Mouse (Mus musculus): ENCODE measurements around the gene Rnh1. TPM values are rescaled to one million over a fixed set of nuclear protein-coding genes. Genes with fewer than 3 reads are reported as not detected.

The Rnh1 gene
- total and polyA plus RNA-seq, 3 experiments = 84.7 to 133 (median 95.5) TPM

DNA sequence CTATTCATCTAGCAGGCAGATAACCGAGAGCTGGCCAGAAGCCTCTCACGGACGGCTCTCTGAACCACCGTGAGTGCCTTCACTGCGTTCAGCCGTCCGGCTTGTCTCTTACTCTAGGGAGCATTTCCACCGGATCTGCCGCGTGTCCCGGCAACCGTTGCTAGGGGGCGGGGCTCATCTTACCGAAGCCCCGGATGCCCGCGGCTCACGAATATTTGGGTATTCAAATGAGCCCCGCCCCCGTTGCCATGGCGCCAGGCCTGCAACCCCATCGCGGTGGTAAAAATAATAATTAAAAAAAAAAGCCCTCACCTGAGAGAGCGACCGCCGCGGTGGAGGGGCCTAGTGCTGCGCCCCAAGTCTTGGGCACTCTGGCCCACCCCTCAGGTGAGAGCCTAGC, 22.2 kb upstream of the Rnh1 start:
- dilution Hi-C loops (cut with MboI; ENCODE audit: extremely low pct_ligation_motif_present, extremely low pct_unique_long_range_greater_than_20kb, low sequenced_read_pairs) (no loop called here), in situ Hi-C loops (cut with MboI; ENCODE audit: low pct_ligation_motif_present, low pct_unique_long_range_greater_than_20kb, low sequenced_read_pairs) (no loop called here)
- TF ChIP-seq ELF1 (IDR thresholded peaks at IDR 0.05; ENCODE audit: low read depth, low read length) (peak; percentile 59; the same call in 1 of the 2 replicates), SIN3A (IDR thresholded peaks at IDR 0.05; ENCODE audit: low read length) (peak; percentile 85; the same call in 1 of the 2 replicates), ZNF384 (IDR thresholded peaks at IDR 0.05; ENCODE audit: low read depth, low read length) (peak; percentile 52), MXI1 (IDR thresholded peaks at IDR 0.05; ENCODE audit: low read depth, low read length) (peak; percentile 99), GABPA (IDR thresholded peaks at IDR 0.05; ENCODE audit: insufficient replicate concordance, low read depth, low read length) (no peak), POLR2A (IDR thresholded peaks at IDR 0.05; ENCODE audit: low read depth, low read length) (peak; percentile 30; the same call in 1 of the 2 replicates), HCFC1 (IDR thresholded peaks at IDR 0.05; ENCODE audit: low read depth, low read length) (peak; percentile 12; the same call in 1 of the 2 replicates), CHD1 (IDR thresholded peaks at IDR 0.05; ENCODE audit: low read depth, low read length) (no peak)
- peak overlapping the region; percentile 68 to 87 (median 85) for H3K4me3 ChIP-seq (replicated peaks in 1 of 3; ENCODE audit: low read depth in 2 of 3, low read length in 2 of 3, poor library complexity in 1 of 3)
- no peaks in the 10 kb centered on the region for H3K27me3 ChIP-seq (replicated peaks)
- H3K36me3 ChIP-seq (replicated peaks in 1 of 2; ENCODE audit: control insufficient read depth in 1 of 2, insufficient read depth in 1 of 2, low read length in 1 of 2) = peaks cover 25 to 27% of the 10 kb centered on the region in 2 experiments
- H3K9ac ChIP-seq (ENCODE audit: insufficient read depth, low read depth) = peak overlapping the region; percentile 56
- DNase-seq (ENCODE audit: extremely low read depth) = peak; percentile 96
- H3K79me2 ChIP-seq (replicated peaks; ENCODE audit: control insufficient read depth, extremely low read depth, insufficient read depth, poor library complexity, severe bottlenecking) = no peaks in the 10 kb centered on the region
- no peaks in the 10 kb centered on the region for H3K9me3 ChIP-seq (replicated peaks; ENCODE audit: low read length)
- no peak overlapping the region for H3K27ac ChIP-seq (ENCODE audit: insufficient read depth, low read depth)
- H3K4me2 ChIP-seq (ENCODE audit: insufficient read depth, low read depth, poor library complexity, severe bottlenecking) = peak overlapping the region; percentile 86
- peaks cover 6 to 18% of the 10 kb centered on the region in 2 experiments for H3K4me1 ChIP-seq (ENCODE audit: control insufficient read depth in 1 of 2, insufficient read depth in 2 of 2)

GRCm38 (mm10) chr7:141194409-141194808, 21.8 kb upstream of the Rnh1 start:
- Histone ChIP-seq H3K4me1 (ENCODE audit: control insufficient read depth in 1 of 2, insufficient read depth in 2 of 2) (peaks cover 6 to 18% of the 10 kb centered on the region in 2 experiments), H3K27ac (ENCODE audit: insufficient read depth, low read depth) (peak overlapping the region; percentile 8; the same call in 1 of the 2 replicates), H3K4me3 (replicated peaks in 1 of 3; ENCODE audit: low read depth in 2 of 3, low read length in 2 of 3, poor library complexity in 1 of 3) (peak overlapping the region; percentile 68 to 87 (median 85)), H3K27me3 (replicated peaks) (no peaks in the 10 kb centered on the region), H3K9ac (ENCODE audit: insufficient read depth, low read depth) (peak overlapping the region; percentile 56), H3K4me2 (ENCODE audit: insufficient read depth, low read depth, poor library complexity, severe bottlenecking) (peak overlapping the region; percentile 86), H3K9me3 (replicated peaks; ENCODE audit: low read length) (no peaks in the 10 kb centered on the region), H3K79me2 (replicated peaks; ENCODE audit: control insufficient read depth, extremely low read depth, insufficient read depth, poor library complexity, severe bottlenecking) (no peaks in the 10 kb centered on the region), H3K36me3 (replicated peaks in 1 of 2; ENCODE audit: control insufficient read depth in 1 of 2, insufficient read depth in 1 of 2, low read length in 1 of 2) (peaks cover 28 to 32% of the 10 kb centered on the region in 2 experiments)
- no peak for TF ChIP-seq JUN (IDR thresholded peaks at IDR 0.05; ENCODE audit: insufficient read depth, low read depth, low read length)
- in situ Hi-C loops (cut with MboI; ENCODE audit: low pct_ligation_motif_present, low pct_unique_long_range_greater_than_20kb, low sequenced_read_pairs) = no loop called here
- no peak for DNase-seq (ENCODE audit: extremely low read depth)
- dilution Hi-C loops (cut with MboI; ENCODE audit: extremely low pct_ligation_motif_present, extremely low pct_unique_long_range_greater_than_20kb, low sequenced_read_pairs) = no loop called here

DNA sequence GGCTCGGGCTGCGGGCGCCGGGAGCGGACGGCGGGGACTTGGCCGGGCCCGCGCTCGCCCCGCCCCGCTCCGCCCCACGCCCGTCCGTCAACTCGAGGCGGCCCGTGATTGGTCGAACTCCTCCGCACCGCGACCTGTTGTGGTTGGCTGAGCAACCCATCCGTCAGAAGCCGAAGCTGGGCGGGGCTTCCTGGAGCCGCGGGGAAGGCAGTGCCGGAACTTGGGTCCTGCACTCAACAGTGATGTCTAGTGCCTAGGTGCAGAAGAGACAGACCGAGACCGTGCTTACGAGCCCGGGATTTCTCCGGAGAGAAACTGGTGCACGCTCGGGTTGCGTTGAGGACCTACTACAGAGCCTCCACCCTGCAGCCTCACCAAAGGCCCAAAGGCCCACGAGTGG, 21.3 kb upstream of the Rnh1 start, which contains the start of the genes Hras and Lrrc56:
Gene Hras, minus strand, starts transcription at position 58 of the 400 bp plus-strand sequence.
Gene Lrrc56, plus strand, starts transcription at position 210 of the 400 bp plus-strand sequence.
- H3K36me3 ChIP-seq (replicated peaks in 1 of 2; ENCODE audit: control insufficient read depth in 1 of 2, insufficient read depth in 1 of 2, low read length in 1 of 2) = peaks cover 31 to 36% of the 10 kb centered on the region in 2 experiments
- TF ChIP-seq ZMIZ1 (IDR thresholded peaks at IDR 0.05; ENCODE audit: low read depth, low read length) (peak; percentile 78), IRF4 (IDR thresholded peaks at IDR 0.05; ENCODE audit: low read depth, low read length) (0 out of 2 replicates have a peak, but pooled peaks have one; percentile 20), TBP (conservative IDR thresholded peaks at IDR 0.05; ENCODE audit: low read depth, low read length) (no peak), ZC3H11A (IDR thresholded peaks at IDR 0.05; ENCODE audit: low read depth, low read length) (no peak), ELF1 (IDR thresholded peaks at IDR 0.05; ENCODE audit: low read depth, low read length) (peak; percentile 90), CHD2 (IDR thresholded peaks at IDR 0.05; ENCODE audit: low read length) (peak; percentile 89), GABPA (IDR thresholded peaks at IDR 0.05; ENCODE audit: insufficient replicate concordance, low read depth, low read length) (no peak), MYC (IDR thresholded peaks at IDR 0.05; ENCODE audit: low read depth, low read length) (no peak), MAX (IDR thresholded peaks at IDR 0.05; ENCODE audit: low read length) (peak; percentile 56), TCF12 (IDR thresholded peaks at IDR 0.05; ENCODE audit: low read depth, low read length) (peak; percentile 78), RAD21 (IDR thresholded peaks at IDR 0.05; ENCODE audit: low read depth, low read length) (no peak), UBTF (IDR thresholded peaks at IDR 0.05; ENCODE audit: low read depth, low read length) (peak; percentile 14; the same call in 1 of the 2 replicates), HCFC1 (IDR thresholded peaks at IDR 0.05; ENCODE audit: low read depth, low read length) (peak; percentile 64; the same call in 1 of the 2 replicates), MAZ (IDR thresholded peaks at IDR 0.05; ENCODE audit: low read depth, low read length) (0 out of 2 replicates have a peak, but pooled peaks have one; percentile 48), POLR2AphosphoS2 (IDR thresholded peaks at IDR 0.05; ENCODE audit: low read depth, low read length) (peak; percentile 60; the same call in 1 of the 2 replicates), ZKSCAN1 (IDR thresholded peaks at IDR 0.05; ENCODE audit: borderline replicate concordance, low read depth, low read length) (no peak), EP300 (IDR thresholded peaks at IDR 0.05; ENCODE audit: low read length) (no peak), JUN (IDR thresholded peaks at IDR 0.05; ENCODE audit: insufficient read depth, low read depth, low read length) (no peak), ZNF384 (IDR thresholded peaks at IDR 0.05; ENCODE audit: low read depth, low read length) (0 out of 2 replicates have a peak, but pooled peaks have one; percentile 11), CHD1 (IDR thresholded peaks at IDR 0.05; ENCODE audit: low read depth, low read length) (no peak)

More for the DNA sequence above, 21.3 kb upstream of the Rnh1 start, which contains the start of the genes Hras and Lrrc56:
- H3K4me2 ChIP-seq (ENCODE audit: insufficient read depth, low read depth, poor library complexity, severe bottlenecking) = peak within 1 kb of the TSS; percentile 86
- in situ Hi-C loops (cut with MboI; ENCODE audit: low pct_ligation_motif_present, low pct_unique_long_range_greater_than_20kb, low sequenced_read_pairs) (no loop called here), dilution Hi-C loops (cut with MboI; ENCODE audit: extremely low pct_ligation_motif_present, extremely low pct_unique_long_range_greater_than_20kb, low sequenced_read_pairs) (no loop called here)
- DNase-seq (ENCODE audit: extremely low read depth) = peak; percentile 98
- no peaks in the 10 kb centered on the region for H3K79me2 ChIP-seq (replicated peaks; ENCODE audit: control insufficient read depth, extremely low read depth, insufficient read depth, poor library complexity, severe bottlenecking)
- peak within 1 kb of the TSS; percentile 85 to 87 (median 87) for H3K4me3 ChIP-seq (replicated peaks in 1 of 3; ENCODE audit: low read depth in 2 of 3, low read length in 2 of 3, poor library complexity in 1 of 3)
- peak within 1 kb of the TSS; percentile 79 for H3K9ac ChIP-seq (ENCODE audit: insufficient read depth, low read depth)
- H3K27me3 ChIP-seq (replicated peaks) = no peaks in the 10 kb centered on the region
- H3K27ac ChIP-seq (ENCODE audit: insufficient read depth, low read depth) = peak within 1 kb of the TSS; percentile 8; the same call in 1 of the 2 replicates
- H3K4me1 ChIP-seq (ENCODE audit: control insufficient read depth in 1 of 2, insufficient read depth in 2 of 2) = peaks cover 6 to 18% of the 10 kb centered on the region in 2 experiments
- H3K9me3 ChIP-seq (replicated peaks; ENCODE audit: low read length) = no peaks in the 10 kb centered on the region

All from CH12.LX (cell line).